Mouse (Mus musculus) right cerebral cortex, postnatal 36 days (tissue): ENCODE measurements around the gene Rnasel.
"Not testable (repeated sequence)": the region's sequence is repeated elsewhere in the genome, so short reads cannot be mapped to it uniquely, and the experiment has no call there.

Experiments
- DNase-seq, 2 experiments: peaks; one replicate each; pipeline ENCODE4 v3.0.0; 2022; ENCODE audit warnings: low spot score in 2 of 2, mixed read lengths in 1 of 2

Gene Rnasel

GRCm38 (mm10) chr1:153769571-153769970 is 20.3 kb downstream of the Rnasel start:
- DNase-seq: not testable (repeated sequence)

GRCm38 (mm10) chr1:153769998-153770775 is 21.0 kb downstream of the Rnasel start:
- DNase-seq: no peak

GRCm38 (mm10) chr1:153770776-153771167 is 21.5 kb downstream of the Rnasel start:
- DNase-seq: no peak

- DNase-seq: no peak
Measured at GRCm38 (mm10) chr1:153775174-153775573, 25.9 kb downstream of the Rnasel start.

GRCm38 (mm10) chr1:153776257-153776656 is 27.0 kb downstream of the Rnasel start:
- no peak for DNase-seq

GRCm38 (mm10) chr1:153778205-153778604 is 29.0 kb downstream of the Rnasel start:
- DNase-seq: no peak

GRCm38 (mm10) chr1:153783339-153783738 is 34.1 kb downstream of the Rnasel start:
- DNase-seq: no peak

GRCm38 (mm10) chr1:153785608-153786007 is 36.4 kb downstream of the Rnasel start:
- DNase-seq: no peak

GRCm38 (mm10) chr1:153790708-153791107 is 41.5 kb downstream of the Rnasel start:
- DNase-seq: no peak

- no peak for DNase-seq
Measured at GRCm38 (mm10) chr1:153794241-153794640, 45.0 kb downstream of the Rnasel start.

- no peak for DNase-seq
Measured at GRCm38 (mm10) chr1:153802691-153803090, 53.5 kb downstream of the Rnasel start.

GRCm38 (mm10) chr1:153803530-153803929 is 54.3 kb downstream of the Rnasel start:
- DNase-seq: no peak

- DNase-seq: peak; percentile 31 to 38
Measured at GRCm38 (mm10) chr1:153807390-153807993, 58.3 kb downstream of the Rnasel start.
